Mouse (Mus musculus) gastrocnemius, adult 2 months (tissue): ENCODE data around the gene Fgfr2. TPM values are rescaled to one million over a fixed set of nuclear protein-coding genes. Genes with fewer than 3 reads are reported as not detected.

Source experiments
- DNase-seq: peaks from one replicate; pipeline ENCODE4 v3.0.0; 2022
- H3K27ac ChIP-seq: fragments of 200-600 bp; 2 replicates; pipeline ENCODE4 v1.8.1; 2022; ENCODE audit warnings: mild to moderate bottlenecking
- H3K4me3 ChIP-seq: fragments of 200-600 bp; 2 replicates; pipeline ENCODE4 v1.8.1; 2022; ENCODE audit warnings: mild to moderate bottlenecking, moderate library complexity
- CTCF ChIP-seq: fragments of 200-600 bp; IDR thresholded peaks from 2 replicates; pipeline ENCODE4 v1.8.1; 2022; ENCODE audit warnings: antibody characterized with exemption, mild to moderate bottlenecking, moderate library complexity
- intact Hi-C: fragments of 180-260 bp; cut with DNase I; formaldehyde crosslinking; loops from one replicate; pipeline ENCODE4 v1.15.1; 2025
- total RNA-seq, 2 experiments: library from RNA; stranded (reverse); gene quantifications; 2 replicates each; pipeline ENCODE4 v1.2.3; 2021

Gene Fgfr2
- total RNA-seq, 2 experiments from 2014 or later: 0.15 to 0.33 TPM

DNA sequence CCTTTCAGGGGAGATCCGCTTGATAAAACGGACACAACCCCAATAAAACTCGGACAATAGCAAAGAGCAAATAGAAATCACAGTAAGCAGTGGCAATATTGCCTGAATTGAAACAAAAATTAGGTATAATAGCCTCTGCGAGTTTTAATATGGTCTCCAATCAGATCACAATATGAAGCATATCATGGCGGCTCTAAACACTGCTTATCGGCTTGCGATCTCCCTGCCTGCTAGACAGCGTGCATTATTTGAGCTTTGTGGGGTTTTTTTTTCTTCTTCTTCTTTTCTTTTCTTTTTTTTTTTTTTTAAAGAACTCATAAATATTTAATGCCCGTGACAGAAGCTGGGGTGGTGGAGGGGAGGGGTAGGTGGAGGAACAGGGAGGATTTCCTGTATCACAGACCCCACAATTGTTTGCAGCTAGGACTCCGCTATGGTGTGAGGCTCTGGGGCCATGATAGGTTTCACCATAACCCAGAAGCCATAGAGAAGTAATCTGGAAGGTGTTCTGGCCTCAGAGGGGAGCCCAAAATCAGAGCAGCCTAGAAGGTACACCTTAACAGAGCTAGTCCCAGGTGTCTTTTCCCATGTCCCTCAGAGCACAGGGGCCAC lies 1334.4 kb downstream of the Fgfr2 start:
- no peak for TF ChIP-seq CTCF
- intact Hi-C loops: no loop called here
- Histone ChIP-seq H3K4me3 (no peak overlapping the region), H3K27ac (no peak overlapping the region)
- DNase-seq: no peak

DNA sequence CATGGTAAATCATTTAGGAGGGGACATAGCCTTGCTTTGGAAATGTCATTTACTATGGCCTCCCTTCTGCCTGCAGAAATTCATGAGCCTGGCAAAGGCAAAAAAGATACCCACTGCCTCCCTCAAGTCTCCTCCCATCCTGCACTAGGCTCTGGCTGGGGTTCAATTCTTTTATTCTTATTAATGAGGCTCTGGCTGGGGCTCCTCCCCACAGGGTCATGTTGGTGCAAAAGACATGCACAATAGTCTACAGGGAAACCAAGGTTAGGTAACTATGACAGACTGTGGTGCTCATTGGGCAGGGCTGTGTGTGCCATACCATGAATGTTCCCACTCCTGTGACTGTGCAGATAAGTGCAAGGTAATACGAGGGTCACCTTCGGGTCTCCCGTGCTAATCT lies 1337.4 kb downstream of the Fgfr2 start:
- intact Hi-C loops: no loop called here
- Histone ChIP-seq H3K4me3 (no peak overlapping the region), H3K27ac (no peak overlapping the region)
- TF ChIP-seq CTCF: no peak
- DNase-seq: no peak

DNA sequence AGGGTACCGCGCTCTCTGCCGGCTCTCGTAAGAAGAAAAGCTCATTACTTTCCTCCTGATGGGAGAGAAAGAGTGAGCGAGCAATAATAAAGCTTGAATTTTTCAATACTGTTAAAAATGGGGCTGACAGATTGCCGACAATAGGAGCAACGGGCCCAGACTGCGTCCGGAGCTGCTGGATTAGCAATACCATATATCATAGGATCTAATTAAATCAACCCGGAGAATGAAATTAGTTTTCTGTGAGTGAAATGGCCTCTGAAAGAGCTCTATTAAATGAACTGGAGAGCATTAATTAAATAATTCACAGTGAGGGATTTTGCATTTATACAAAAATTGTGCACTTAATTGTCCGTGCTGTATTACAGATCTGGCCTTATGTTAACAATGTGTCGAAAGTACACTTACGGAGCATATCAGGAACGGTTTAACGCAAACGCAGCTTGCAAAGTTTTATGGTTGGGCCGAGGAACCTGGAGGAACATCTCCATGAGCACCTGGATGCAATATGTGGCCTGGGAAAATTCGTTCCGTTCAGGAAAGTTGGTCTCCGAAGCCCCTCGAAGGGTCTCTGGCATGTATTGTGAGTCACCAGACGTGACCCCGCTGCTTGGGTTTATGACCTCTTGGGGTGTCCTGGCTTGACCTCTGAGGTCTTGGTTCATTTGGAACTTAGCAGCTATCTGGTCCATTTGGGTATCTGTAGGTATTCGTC lies 1344.7 kb downstream of the Fgfr2 start:
- Histone ChIP-seq H3K27ac (no peak overlapping the region), H3K4me3 (no peak overlapping the region)
- no peak for DNase-seq
- intact Hi-C loops: no loop called here
- no peak for TF ChIP-seq CTCF

DNA sequence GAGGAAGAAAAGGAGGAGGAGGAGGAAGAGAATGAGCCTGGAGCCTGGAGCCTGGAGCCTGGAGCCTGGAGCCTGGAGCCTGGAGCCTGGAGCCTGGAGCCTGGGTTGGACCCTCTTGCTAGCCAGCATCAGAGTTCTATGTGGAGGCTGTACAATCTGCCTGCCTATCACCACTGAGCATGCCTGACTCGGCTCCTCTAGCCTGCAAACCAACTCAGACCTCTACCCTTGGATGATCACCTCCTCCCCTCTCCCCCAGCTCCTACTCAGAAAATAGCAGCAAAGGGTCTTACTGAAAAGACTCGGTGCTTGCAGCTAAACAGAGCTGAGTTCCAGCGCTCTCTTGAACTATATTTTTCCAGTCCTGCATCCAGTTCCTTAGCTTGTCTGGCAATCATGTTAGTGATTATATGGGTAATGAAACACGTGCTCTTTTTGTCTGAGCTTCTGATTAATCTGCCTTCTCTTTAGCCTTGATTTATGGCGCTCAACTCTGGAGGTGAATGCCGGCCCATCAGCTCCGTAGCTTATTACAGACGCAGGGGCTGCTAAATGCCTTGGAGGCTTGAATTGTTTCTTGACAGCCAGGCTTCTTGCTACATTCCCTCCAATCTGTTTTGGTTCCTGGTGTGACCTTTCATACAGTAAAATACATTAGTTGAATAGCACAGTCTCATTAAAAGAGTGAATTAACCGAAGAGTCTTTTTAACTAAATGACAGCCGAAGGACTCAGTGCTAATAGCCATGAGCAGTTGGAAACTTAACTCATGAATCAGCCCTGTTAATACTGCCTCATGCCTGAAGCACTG lies 1345.5 kb downstream of the Fgfr2 start:
- no peak overlapping the region for H3K27ac ChIP-seq
- no peak overlapping the region for H3K4me3 ChIP-seq
- intact Hi-C loops: no loop called here
- TF ChIP-seq CTCF: no peak
- no peak for DNase-seq

DNA sequence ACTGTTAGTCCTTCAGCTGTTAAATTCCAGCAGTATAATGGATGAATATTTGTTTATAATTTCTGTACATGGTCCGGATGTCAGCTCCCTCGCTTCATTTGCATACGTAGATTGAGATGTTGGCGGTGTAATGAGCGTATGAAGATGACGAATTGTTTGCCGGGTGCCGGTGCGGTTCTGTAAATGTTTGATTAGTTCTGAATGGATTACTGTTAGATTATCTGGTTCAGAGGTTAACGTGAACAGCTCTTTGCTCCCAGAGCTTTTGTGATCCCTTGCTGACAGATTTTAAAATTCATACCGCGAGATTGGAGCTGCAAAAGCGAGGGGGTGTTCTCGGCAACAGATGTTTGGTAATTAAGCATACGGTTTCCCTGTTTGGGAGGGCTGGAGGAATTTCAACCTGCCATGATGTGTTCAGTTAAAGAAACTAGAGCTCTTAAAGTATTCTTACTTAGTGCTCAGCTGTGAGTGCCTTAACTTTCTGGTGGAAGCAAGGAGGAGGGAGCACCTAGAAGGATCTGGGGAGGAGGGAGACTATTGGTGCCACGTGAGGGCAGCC lies 1346.9 kb downstream of the Fgfr2 start:
- DNase-seq: no peak
- no peak overlapping the region for H3K27ac ChIP-seq
- H3K4me3 ChIP-seq: no peak overlapping the region
- intact Hi-C loops: no loop called here
- TF ChIP-seq CTCF: no peak

DNA sequence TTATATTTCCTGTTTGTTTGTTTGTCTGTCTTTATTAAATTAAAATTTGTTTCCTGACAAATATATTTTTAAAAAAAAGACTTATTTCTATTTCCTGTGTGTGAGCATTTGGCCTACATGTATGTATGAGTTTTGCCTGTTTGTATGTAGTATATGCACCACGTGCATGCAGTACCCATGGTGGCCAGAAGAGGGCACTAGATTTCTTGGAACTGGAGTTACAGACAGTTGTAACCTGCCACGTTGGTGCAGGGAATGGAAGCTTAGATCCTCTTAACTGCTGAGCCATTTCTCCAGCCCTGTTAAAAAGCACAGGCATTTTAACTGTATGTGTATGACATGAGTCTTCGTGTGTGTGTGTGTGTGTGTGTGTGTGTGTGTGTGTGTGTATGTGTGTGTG lies 1365.2 kb downstream of the Fgfr2 start:
- no peak for DNase-seq
- no peak overlapping the region for H3K27ac ChIP-seq
- H3K4me3 ChIP-seq: no peak overlapping the region
- intact Hi-C loops: no loop called here
- TF ChIP-seq CTCF: peak; percentile 43

DNA sequence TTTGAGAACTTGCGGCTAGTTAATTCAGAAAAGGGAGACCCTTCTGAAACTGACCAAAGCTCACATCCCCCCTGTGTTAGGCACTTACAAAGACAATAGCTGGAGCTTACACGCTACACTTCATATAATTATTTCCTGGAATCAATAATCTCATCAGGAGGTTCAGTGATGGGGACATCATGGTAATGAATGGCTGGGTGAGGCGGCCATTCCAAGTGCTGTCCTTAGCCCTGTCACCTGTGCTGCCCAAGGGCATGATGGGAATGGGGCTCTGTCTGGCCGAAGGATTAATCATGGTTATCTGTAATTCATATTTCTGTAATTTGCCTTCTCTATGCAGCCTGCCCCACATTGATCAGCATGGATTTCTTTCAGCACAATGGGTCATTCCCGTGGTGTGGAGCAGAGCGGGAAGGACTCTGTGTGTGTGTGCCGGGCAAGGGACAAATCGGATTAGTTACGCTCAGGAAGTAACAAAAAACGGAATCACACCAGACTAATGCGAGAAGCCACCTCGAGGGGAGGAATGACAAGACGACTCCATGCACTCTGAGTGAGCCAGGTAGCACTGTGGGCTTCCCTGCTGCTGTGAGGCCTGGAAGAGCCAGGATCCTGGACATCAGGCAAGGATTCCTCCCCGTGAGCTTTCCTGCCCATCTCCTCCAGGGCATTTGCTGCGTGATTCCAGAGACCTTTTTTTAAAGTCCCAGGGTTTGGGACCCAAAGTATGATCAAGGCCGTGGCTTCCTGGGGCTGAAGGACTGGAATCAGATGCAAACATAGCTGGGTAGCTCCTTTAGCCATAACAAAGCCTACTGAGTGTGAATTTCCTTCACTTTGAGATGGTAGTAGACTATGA lies 1375.8 kb downstream of the Fgfr2 start:
- Histone ChIP-seq H3K27ac (no peak overlapping the region), H3K4me3 (no peak overlapping the region)
- no peak for DNase-seq
- intact Hi-C loops: no loop called here
- no peak for TF ChIP-seq CTCF

DNA sequence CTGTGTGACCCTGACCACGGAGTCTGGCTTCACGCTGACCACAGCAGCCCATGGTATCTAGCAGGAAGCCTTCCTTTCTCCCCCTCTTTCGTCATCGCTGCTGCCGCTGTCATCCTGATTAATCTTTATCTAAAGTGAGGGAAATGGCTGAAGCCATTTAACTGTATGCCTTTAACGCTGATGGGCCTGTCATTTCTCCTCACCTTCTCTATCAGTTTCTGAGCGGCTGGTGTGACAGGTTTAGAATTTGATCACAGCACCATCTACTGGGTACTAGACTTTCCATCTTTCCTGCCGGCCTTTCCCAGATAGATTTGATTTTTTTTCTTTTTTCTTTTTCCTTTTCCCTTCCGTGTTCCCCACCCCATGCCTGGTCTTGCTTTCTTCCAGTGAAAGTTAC lies 1376.4 kb downstream of the Fgfr2 start:
- intact Hi-C loops: no loop called here
- TF ChIP-seq CTCF: peak; percentile 30; the same call in 1 of the 2 replicates
- Histone ChIP-seq H3K4me3 (no peak overlapping the region), H3K27ac (no peak overlapping the region)
- no peak for DNase-seq

DNA sequence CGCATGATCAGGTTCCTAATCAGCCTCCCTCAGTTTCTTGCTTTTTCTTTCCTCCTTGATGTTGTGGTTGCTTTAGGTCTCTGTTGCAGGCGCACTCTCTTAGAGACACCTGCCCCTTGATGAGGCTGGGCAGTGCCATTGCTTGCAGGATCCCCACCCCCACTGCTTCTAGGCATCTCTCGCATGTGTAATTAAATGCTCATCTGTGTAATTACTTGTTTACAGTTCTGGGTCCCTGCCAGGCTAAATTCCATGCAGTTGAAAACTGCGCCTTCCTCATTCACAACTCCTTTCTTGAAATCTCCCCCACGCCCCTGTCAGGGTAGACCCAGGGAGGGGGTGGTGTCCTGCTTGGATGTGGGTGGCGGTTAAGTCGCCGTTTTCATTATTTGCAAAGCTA lies 1380.0 kb downstream of the Fgfr2 start:
- intact Hi-C loops: no loop called here

DNA sequence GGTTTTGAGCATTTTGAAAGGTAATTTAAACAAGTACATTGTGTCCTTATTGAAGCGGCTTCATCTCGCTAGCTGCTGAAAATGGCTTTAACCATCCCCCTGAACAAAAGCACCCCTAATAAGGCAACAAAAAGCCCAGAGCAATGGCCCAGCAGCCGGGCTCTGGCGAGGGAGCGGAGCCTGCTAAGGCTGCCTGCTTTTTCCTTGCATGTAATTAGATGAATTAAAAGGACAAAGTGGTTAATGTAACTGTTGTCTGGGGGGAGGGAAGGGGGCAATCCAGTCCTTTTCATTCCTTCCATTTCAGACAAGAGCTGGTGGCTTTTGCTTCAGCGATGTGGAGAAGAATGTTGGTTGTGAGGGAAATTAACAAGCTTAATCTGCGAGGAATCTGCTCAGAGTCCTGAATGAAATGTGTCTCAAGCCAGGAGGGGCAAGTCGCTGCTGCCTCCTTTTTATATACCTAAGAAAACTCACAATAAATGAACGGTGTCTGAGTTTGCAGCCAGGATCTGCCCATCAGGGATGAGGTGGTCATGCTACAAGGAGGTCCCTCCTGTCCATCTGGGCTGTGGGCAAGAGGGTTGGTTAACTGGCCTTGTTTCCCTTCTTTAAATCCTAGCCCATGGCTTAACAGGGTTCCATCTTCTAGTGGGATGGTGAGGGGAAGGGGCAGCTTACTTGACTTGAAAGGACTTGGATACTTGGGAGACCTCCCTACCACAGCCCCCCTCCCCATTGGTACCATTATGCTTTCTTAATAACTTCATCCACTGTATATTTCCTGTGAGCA lies 1400.2 kb downstream of the Fgfr2 start:
- TF ChIP-seq CTCF: no peak
- DNase-seq: no peak
- no peak overlapping the region for H3K4me3 ChIP-seq
- intact Hi-C loops: no loop called here
- H3K27ac ChIP-seq: no peak overlapping the region

More for the DNA sequence above, 1380.0 kb downstream of the Fgfr2 start:
- no peak overlapping the region for H3K27ac ChIP-seq
- DNase-seq: no peak
- TF ChIP-seq CTCF: no peak
- no peak overlapping the region for H3K4me3 ChIP-seq

DNA sequence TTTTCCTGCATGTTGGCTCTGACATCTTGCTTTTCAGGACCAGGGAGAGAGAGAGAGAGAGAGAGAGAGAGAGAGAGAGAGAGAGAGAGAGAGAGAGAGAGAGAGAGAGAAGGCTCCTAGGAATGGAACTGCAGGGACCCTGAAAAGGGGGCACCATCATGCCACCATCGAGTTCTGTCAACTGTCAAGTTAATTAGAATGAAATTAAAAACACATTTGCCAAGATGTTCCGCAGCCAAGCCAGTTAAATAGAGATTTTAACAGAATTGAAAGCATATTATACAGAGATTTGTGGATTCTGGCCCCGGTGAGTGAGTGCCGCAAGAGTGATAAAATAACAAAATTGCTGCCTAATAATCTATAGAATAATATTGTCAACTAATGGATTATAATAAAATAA lies 1400.8 kb downstream of the Fgfr2 start:
- intact Hi-C loops: no loop called here
- DNase-seq: no peak
- H3K4me3 ChIP-seq: no peak overlapping the region
- no peak overlapping the region for H3K27ac ChIP-seq
- TF ChIP-seq CTCF: no peak

DNA sequence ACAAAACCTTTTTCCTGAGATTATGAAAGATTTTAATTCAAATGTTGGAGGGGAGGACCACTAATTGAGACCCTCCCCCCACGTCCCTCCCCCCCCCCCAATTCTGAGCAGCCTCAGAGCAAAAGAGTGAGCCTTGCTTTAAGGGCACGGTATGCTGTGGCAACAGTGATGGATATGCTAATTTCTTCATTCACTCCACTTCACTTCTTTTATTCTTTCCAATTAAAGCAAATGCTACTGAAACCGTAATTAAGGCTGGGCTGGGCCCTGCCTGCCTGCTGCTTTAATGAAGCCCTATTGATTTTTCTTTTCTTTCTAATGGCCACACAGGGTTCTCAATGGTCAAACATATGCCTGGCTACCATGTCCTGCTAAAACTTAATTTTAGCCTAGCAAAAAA lies 1404.9 kb downstream of the Fgfr2 start:
- DNase-seq: no peak
- Histone ChIP-seq H3K27ac (no peak overlapping the region), H3K4me3 (no peak overlapping the region)
- intact Hi-C loops: no loop called here
- no peak for TF ChIP-seq CTCF
